Mouse (Mus musculus): ENCODE data around the gene Daam1.

Gene Daam1

DNA sequence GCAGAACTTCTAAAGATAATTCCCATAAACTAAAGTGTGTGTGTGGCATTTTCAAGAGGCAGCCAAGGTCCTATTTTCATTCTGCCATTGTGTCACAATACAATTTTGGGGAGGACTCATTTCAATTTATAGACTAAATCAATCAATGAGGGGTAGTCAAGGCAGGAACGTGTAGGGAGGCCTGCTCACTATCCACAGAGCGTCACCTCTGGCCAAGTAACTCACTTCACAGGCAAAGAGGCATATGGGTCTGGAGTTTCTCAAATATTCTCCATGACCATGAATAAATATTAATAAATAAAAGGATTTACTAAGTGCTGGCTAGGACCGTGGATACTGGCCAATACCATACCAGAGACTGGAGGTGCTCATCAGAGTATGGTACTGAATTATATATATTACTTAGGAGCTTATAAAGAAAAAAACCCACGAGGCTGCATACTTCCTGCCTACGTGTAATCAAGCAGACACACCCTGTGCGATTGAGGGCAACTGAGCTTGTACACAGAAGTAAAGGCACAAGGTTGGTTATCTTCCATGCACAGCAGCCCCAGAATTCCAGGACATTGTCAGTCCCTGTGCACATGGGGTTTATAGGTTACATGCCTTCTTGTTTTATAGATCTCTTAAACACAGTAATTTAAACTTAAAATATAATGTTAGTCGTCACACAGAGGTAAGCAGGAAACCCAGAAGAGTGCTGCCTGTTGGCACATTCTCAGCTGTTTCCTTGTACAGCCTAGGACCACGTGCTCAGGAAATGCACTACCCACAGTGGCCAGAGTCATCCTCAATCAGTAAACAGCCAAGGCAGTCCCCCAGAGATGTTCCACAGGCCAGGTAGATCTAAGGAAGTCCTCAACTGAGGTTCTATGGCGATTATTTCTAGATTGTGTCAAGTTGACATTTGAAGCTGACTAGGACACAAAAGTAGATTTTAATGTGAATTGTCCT lies 101.8 kb downstream of the Daam1 start:
- DNase-seq (ENCODE audit: low spot score in 2 of 2) = no peak

DNA sequence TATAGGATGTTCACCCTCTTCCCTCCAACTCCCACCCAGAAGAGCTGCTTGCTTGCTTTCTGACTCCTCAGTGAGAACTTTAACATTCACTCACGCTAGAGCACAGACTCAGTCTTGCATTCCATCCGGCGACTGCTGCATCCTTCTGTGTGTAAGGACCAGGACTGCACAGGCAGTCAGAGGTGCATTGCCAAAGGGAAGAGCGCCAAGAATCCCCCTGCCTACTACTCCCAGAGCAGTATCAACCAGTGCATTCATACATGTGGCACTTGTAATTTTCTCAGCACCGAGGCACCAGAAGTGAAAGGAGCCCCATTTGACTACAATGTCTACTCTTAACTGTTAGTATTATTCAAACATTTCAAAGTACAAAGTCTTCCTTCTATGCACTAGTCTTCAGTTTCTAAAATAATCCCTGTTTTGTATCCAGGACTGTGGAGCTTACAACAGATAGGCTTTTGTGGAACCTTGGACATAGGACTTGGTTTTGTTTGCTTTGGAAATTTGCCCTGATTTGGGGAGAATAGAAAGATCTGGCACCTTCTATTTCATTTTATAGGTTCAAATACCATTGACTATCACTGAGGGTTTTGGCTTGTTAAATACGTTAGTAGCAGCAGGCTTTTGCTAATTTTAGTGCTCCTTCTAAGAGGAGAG lies 103.2 kb downstream of the Daam1 start:
- DNase-seq (ENCODE audit: low spot score in 2 of 2) = no peak

DNA sequence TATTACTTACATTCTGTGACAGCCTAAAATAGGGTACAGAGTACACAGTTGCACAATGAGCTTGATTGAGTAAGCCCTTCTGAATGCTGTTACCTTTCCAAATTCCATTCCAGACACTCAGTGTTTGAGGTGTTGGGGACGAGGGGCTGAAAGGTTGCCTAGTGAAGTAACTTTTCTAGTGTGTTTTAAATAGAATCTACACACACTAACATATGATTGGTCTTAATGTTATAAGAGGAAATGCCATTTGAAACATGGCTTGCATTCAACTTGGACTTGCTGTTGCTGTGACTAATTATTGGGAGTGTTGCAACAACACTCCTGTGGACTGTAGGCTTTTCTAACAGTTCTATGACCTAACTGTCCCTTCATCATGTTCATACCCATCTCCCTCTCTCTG lies 105.8 kb downstream of the Daam1 start:
- peak in 1 of 2 experiments; percentile 12 for DNase-seq (ENCODE audit: low spot score in 2 of 2)

DNA sequence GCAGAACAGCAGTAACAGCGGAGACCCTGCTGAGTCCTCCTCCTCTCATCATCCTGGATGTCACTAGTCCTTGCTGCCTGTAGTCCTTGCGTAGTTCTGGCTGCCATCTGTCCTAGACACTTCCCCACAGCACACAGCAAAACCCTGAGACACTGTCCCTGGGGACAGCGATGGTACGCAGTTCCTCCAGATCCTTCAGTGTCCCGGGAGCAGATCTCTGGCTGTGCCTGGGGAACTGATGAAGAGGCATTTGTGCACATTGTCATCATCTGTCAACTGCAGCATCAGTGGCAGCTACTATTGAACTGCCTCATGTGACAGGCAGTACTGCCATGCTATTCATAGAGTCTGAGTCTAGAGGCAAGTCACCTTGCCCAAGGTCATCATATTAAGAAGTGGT lies 107.6 kb downstream of the Daam1 start:
- no peak for DNase-seq (ENCODE audit: low spot score in 2 of 2)

DNA sequence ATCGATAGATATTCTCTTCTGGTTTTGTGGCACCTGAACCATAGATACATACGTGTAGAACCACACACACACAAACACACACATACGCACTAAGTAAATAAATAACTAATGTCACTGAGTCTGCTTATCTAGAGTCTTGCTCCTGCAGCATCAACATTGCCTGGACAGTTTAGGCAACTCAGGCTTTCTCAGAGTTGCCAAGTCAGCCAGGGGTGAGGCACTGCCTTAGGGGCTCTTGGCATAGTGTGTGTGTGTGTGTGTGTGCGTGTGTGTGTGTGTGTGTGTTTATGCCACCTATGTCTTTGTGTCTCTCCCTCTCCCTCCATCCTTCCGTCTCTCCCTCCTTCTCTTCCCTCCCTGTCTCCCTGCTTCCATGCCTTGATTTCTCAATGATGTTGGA lies 110.4 kb downstream of the Daam1 start:
- DNase-seq (ENCODE audit: low spot score in 2 of 2) = no peak

DNA sequence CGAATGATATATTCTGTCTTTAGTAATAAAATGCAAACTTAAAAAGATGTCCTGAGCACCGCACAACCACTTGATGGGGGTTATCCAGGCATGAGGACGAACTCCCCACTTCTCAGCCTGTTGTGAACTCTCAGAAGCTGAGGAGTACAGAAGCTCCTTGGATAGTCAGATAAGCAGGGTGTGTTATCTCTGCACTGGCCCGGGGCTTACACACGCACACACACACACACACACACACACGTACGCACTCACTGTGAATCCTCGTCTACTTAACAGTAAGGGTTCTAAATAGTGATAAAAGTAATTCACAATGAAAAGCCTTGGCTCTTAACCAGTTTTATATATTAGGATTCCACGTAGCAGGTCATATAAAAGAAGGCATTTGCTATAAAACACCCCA lies 112.2 kb downstream of the Daam1 start:
- DNase-seq (ENCODE audit: low spot score in 2 of 2) = no peak

DNA sequence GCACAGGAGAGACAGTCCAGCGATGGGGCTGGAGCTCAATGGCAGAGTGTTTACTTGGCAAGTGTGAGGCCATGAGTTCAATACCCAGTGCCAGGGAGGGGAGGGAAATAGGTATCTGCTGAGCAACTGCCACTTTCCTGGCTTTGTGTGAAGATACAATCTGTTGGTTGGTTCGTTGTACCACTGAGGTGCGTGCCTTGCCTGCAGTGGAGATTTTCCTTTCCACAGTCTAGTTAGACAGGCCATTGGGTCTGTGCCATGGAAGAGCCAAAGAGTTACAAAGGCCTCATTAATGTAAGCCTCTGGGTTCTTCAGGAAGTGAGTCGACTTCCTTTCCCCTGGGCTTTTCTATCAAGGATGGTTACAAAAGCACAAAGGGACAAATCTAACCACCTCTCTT lies 112.8 kb downstream of the Daam1 start:
- no peak for DNase-seq (ENCODE audit: low spot score in 2 of 2)

DNA sequence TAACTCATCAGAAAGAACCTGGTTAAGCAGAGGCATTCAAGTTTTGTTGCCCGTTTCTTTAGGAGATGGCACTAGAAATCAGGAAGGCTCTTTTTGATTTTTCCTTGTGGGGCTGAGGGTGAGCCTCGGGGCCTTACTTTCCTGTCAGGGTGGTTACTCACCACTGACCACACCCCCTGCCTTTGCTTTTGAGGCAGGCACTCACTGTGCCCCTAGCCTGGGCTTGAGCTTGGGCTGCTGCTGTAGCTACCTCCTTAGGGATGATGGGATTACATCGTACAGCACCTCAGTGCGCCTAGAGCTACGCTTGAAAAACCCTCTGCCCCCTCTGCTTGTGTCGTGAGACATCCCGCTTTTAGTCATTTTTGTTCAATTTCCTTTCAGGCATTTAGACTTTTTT lies 115.0 kb downstream of the Daam1 start:
- DNase-seq (ENCODE audit: low spot score in 2 of 2) = no peak

DNA sequence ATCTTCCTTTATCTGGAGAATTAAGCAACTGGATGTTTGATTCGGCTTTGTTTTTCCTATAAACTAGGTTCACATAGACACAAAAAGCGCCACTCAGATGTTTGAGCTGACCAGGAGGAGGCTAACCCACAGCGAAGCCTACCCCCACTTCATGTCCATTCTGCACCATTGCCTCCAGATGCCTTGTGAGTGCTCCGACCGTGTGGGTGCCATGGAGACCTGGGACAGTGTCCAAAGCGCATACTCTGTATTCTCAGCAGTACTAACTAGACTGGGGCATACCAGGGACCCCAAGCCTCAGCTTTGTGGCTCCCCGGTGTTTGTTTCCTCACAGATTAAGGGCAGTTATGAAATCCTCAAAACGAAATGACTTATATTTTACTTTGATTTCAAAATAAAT lies 115.6 kb downstream of the Daam1 start:
- DNase-seq (ENCODE audit: low spot score in 2 of 2) = no peak

DNA sequence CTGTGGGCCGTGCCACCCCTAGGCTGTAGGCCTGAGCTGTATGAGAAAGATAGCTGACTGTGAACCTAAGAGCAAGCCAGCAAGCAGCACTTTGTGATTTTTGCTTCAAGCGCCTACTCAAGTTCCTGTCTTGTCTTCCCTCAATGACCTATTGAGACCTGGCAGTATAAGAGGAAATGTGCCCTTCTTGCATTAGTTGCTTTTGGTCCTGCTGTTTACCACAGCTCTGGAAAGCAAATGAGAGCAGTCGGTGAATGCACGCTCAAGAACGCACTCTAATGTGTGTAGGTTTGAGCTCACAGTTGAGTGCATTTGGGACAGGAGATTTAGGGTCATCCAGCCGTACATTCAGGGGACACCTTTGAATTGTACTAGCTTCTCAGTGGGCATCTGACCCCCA lies 118.1 kb downstream of the Daam1 start:
- DNase-seq (ENCODE audit: low spot score in 2 of 2) = no peak

DNA sequence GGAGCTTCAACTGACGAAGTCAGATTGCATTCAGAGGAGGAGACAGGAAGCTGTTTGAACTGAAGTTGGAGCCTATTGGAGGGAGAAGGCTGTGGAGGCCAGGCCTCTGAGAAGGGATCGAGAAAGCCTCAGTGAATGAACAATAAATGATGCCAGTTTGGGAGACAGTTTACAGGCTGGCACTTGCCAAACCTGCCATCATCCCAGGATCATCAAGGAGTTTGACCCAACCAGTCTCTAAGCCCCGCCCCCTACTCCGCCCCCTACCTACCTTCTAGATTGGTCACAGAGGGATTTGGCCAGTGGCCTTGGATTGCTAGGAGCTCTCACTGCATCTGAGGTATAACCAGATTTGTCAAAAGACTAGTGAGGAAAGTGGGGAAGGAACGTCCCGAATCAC lies 118.7 kb downstream of the Daam1 start:
- no peak for DNase-seq (ENCODE audit: low spot score in 2 of 2)

DNA sequence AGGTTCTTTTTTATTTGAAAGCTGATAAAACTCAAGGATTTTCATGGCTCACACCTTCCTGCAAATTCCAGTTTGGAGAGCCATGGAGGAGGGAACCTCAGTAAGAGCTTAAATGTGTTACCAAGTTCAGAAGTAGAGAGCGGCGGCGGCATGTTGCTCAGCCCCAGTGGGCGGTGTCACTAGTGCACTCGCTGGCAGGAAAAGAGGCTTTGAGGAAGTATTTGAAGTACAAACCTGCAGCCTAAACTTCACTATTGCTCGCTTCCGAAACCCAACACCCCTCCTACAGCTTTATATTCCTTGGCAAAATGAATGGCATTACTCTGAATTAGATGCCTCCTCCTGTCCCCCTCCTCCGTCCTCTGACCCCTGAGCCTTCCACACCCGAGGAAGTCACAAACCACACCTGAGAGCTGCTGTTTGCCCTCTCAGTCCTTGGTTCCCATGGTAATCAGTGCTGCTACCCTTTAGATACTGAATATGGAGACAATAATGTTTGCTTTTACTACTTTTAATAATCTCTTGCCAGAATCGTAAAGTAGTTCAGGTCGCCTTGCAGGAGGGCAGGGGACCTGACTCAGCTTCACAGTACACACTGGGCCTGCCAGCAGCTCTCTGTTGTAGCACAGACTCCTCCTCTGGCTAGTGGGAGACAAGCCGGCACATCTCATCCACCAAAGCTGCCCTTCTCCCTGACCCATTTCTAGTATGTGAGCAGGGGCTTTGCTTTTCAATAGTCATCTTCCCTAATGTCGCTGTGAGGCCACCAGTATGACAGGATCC lies 119.4 kb downstream of the Daam1 start:
- no peak for DNase-seq (ENCODE audit: low spot score in 2 of 2)

DNA sequence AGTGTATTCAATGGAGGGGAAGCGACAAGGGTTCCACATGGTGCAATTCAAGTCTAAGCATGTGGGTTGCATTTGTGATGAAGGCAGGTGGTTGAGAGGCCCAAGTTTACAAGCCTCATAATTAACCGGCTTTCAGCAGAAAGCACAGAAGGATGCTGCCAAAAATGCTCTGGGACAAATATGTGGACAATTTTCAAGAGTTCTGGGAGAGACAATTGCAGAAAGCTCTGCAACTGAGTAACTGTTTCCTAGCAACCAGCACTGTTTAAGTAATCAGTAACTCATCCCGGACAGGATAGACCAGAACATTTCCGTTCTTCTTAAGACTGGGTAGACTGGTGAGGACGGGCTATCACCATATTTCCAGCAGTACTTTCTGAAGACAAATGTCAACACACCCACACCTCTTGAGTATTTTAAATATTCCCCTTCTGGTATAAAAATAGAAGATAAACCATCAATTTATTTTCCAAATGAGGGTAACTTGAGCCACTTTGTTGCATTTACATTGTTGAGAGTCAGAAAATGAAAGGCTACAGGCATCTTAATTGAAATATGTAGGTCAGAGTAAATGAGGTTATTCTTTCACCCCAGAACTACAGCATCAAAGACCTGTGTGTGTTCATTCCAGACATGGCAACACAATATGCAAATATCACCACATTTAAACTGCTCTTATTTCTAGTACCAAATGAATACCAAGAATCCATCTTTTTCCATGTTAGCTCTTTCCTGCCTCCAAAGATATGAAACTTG lies 123.5 kb downstream of the Daam1 start:
- no peak for DNase-seq (ENCODE audit: low spot score in 2 of 2)

DNA sequence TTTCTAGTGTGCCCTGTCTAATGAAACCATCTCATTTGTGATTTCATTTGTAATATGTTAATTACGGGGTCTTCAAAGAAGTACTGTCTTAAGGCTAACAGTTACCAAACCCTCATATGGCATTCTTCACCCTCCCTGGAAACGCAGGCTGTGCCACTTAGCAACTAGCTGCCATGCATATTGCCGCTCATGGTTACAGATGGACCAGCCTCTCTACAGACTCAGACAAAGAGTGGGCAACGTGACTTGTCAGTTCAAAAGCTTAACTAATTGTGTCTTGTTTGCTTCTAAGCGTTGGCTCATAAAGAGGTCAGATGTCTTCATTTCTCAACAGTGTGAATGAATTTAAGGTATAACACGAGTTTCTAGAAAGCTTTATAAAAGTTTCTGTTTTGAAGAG lies 126.1 kb downstream of the Daam1 start:
- DNase-seq (ENCODE audit: low spot score in 2 of 2) = no peak

DNA sequence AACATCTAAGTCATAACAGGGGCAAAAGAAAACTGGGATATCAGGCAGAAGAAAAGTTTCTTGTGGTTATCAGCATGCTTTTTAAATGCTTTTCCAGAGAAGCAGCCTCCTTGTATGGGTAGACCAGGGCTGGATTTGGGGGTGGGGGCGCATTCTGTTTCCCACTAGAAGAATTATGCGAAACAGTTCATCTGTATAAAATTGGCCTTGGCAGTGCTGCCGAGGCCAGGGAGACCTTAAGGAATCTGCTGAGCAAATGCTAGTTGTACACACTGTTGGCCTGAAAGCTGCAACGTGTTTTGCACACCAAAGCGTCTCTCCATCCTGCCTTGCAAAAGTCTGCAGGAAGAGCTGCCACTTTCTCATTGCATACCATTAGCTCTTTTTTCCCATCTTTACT lies 126.6 kb downstream of the Daam1 start:
- DNase-seq (ENCODE audit: low spot score in 2 of 2) = no peak

DNA sequence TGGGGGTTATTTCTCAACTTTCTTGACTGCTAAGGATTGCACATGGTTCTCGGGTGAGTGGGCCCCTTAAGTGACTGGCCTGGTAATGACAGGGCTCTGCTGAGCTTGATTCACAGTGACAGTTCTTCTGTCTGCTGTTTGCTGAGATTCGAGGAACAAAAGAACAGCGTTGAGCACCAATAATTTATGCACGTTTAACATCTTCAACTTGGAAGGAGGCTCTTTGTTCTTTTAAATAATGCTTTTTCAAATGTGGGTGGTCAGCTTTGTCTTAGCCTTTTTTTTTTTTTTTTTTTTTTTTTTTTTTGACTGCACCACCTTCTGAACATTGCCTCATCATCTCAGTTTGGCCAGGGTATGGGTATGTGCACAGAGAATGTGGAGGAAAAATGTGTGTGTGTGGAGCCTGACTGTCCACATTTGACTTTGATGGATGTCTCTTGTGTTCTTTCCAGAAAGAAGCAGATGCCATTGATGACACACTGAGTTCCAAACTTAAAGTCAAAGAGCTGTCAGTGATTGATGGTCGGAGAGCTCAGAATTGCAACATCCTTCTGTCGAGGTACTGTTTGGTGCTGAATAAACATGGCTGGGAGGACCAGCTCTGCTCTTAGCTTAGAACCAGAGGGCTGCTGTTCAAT lies 128.6 kb downstream of the Daam1 start:
- DNase-seq (ENCODE audit: low spot score in 2 of 2) = no peak

DNA sequence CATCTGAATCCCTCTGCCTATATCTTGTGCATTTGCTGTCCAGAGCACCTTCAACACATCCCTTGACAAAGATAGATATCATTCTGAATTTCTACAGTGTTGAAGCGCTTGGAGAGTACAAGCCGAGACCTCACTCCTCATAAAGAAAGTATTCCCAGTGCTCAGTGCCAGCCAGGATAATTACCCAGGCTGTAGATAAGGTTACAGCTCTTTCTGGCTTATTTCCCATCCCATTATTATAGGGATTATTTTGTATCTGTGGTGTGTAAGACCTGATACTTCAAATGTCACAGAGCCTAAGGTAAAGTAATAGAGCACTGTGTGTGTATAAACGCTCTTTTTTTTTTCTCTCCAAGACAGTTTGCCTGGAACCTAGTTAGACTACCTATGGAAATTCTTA lies 130.8 kb downstream of the Daam1 start:
- DNase-seq (ENCODE audit: low spot score in 2 of 2) = no peak

DNA sequence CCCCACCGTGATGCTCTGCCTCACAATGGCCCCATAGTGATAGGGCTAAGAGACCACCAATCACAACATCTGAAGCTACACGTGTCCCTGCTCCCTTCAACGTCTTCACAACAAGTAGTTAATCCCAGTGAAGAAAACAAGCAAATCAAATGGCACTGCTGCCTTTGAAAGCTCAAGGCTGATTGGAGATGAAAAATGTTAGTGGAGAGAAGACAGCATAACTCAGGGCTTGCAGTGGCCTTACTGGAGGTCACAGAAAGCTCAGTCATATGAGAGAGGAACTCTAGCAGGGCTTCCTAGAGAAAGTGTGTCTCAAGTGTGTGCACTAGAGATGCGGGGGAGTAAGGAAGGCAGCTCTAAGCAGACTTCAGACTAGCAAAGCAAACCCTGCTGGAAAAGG lies 131.7 kb downstream of the Daam1 start:
- no peak for DNase-seq (ENCODE audit: low spot score in 2 of 2)

DNA sequence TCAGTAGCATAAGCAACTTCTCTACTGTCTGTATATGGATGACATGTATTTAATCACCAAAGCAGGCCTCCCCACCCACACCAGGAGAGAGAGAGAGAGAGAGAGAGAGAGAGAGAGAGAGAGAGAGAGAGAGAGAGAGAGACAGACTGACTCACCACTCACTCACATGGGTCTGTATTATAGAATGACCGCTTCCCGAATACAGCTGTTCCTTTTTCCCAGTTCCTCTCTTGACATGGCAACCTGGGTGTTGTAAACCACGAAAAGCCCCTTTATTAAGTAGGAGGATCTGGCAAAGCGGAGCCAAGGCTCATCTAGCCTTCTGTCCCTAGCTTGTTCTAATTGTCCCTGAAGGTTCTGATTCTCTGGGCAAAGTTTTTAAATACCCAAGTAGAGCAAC lies 137.7 kb downstream of the Daam1 start:
- DNase-seq (ENCODE audit: low spot score in 2 of 2) = no peak

DNA sequence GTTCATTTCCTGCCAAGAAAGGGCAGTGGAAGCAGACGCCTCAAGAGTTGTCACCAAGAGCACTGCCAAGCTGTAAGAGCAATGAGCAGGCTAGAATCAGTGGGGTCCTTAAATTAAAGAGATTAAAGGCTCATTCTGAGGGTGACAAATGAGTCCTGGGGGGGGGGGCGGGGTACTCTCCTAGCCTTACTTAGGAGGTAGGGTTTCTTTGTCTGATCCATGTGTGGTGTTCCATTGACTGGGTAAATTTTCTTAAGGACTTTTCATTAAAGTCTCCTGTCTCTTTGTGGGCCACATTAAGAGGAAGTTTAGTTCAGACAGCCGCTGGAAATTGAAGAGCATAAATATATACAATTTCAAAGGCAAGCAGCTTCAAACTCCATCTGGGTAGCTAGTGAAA lies 138.1 kb downstream of the Daam1 start:
- no peak for DNase-seq (ENCODE audit: low spot score in 2 of 2)

DNA sequence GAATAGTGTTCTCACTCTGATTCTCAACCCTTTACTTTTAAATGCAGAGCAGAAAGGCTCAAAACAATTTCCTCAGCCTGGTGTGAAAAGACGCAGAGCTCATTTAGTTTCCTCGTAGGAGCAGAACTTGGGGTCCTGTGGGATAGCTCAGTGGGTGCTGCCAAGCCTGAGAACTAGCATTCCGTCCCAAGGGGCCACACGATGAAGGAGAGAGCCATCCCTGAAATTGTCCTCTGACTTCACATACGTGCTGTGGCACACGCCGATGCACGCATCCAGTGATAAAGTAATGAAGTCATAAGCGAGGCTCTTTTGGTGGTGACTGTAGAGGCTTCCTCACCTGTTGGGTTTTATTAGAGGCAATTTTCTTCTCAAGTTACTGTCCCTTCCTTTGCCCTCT lies 138.6 kb downstream of the Daam1 start:
- no peak for DNase-seq (ENCODE audit: low spot score in 2 of 2)
